Mouse (Mus musculus) bone marrow, adult 2 months (tissue): Measurements from ENCODE around the gene Lrrc4c.

Experiments used
- CTCF ChIP-seq: fragments of 200-500 bp; IDR thresholded peaks from 2 replicates; pipeline ENCODE4 v1.5.1; 2011; ENCODE audit warnings: low read length, control low read depth; ENCODE audit not compliant: control insufficient read depth, insufficient read depth
- POLR2A ChIP-seq: fragments of 200-500 bp; IDR thresholded peaks from 2 replicates; pipeline ENCODE4 v1.6.1; 2011; ENCODE audit warnings: low read depth, mild to moderate bottlenecking, control low read depth, low read length, borderline replicate concordance; ENCODE audit not compliant: control insufficient read depth

DNA sequence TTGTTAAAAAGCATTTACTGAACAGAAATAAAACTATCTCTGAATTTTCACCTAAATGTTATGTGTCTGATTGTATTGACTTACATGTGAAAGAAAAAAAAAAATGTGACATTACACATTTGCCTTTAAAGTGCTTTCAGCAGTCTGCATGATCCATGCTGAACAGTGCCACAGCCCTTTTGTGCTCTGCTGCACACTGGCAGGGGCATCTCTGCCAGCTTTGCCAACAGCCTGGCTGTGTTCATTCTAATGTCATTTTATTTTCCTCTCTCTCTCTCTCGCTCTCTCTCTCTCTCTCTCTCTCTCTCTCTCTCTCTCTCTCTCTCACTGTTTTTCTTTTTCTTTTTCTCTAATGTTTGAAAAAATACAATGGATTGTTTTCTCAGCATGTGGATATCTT, 27.4 kb upstream of the Lrrc4c start:
- TF ChIP-seq CTCF (no peak), POLR2A (no peak)
